Mouse (Mus musculus) naive thymus-derived CD4-positive, alpha-beta T cell, adult 2 months (primary cell): ENCODE data around the gene Lyve1.
"Not testable (repeated sequence)": the region's sequence is repeated elsewhere in the genome, so short reads cannot be mapped to it uniquely, and the experiment has no call there.

Source experiments
- DNase-seq: peaks from one replicate; pipeline ENCODE4 v3.0.0-alpha.2; 2011; ENCODE audit warnings: low read depth

The Lyve1 gene

DNA sequence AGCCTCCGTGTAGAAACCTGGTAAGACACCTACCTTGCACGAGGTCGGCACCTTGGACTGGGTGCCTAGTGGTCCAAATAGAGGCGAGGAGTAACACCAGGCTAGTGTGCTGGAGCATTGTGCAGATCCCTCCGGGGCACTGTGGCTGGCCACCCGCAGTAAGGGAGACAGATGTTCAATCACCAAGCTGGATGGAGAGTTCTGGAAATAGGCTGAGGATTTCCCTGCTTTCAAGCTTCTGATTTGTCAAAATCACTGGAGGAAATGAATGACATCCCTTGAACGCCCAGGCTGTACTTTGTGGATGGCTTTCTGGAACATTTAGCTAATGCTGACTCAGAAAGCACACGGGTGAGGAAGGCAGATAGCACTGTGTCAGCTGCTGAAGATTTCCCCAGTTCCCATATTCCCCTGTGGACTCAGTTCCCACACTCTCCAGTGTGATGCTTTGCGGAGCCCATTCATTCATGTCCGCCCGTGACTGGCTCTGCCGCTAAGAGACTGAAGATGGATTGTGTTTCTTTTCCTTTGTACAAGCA lies at the start of gene Lyve1:
TSS of gene Lyve1 (minus strand) at position 489 of the 539 bp plus-strand sequence.
- no peak for DNase-seq

DNA sequence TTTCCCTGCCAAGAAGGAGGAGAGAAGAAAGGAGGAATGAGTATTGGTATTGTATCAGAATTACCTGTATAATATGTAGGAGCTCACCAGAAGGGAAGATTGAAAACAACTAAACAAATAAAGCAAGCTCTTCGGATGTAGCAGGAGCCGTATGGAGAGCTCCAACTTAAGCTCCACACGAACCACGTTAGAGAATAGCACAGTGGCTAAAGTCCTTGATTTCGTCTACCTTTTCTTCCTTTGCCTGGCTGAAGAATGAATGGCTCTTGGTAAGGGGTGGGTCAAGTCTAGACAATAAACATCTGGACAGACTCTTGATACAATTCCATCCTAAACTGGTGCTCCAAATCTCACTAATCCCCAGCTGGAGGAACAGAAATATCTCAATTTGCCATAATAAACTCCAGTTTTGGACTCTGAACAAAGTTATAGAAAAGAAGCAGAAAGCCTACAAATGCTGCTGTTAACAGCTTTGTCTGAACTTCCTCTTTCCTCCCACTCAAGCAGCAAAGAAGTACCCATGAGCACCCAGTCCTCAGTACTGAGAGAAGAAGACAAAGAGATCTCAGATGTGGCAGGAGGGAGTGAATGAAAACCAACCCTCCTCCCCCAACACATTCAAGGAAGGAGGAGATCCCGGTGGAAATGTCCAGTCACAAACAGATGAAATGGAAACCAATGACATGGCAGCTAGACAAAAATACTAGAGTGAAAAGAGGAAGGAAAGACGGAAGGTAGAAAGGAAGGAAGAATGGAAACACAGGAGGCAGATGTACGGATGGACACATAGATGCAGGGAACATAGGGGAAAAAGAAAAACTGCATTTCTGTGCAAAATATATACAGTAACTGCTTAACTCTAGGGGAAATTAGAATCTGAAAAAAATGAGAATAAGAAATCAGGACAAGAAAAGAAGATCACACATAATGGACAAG lies 45.4 kb upstream of the Lyve1 start:
- peak; percentile 28 for DNase-seq

DNA sequence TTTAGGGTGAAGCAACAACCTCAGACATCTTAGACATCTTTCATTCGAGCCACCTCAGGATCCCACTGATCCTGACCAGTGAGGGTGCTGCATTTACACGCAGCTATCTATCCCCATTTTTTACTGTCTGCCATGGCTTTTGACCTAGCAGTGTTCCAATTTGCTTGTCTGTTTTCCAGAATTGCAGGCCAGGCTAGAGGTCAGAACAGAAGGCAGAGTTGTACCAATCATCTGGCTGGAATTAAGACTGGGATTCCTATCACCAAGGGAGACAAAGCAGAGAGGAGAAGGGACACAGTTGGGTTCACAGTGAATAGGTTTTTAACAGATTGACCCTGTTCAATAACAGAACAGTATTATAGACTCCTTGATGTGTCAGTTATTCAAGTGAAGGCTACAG lies 43.5 kb upstream of the Lyve1 start:
- DNase-seq: no peak

DNA sequence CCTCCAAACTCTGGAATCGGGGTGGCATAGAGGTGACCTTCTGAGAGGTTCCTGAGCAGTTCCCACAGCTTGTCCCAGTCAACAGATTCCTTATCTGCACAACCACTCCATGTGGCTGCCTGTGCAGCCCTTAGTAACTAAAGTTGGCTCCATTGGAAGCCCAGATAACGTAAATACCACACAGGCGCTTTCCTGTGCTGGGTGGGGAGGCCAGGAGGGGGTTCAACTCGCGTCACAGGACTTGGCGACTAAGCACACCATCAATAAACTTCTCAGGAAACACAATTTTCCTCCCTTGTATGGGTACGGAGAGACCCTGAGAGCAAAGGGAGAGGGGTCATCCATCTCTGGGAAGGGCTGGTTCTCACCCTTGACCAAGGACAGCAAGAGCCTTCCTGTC lies 40.2 kb upstream of the Lyve1 start:
- DNase-seq: no peak

DNA sequence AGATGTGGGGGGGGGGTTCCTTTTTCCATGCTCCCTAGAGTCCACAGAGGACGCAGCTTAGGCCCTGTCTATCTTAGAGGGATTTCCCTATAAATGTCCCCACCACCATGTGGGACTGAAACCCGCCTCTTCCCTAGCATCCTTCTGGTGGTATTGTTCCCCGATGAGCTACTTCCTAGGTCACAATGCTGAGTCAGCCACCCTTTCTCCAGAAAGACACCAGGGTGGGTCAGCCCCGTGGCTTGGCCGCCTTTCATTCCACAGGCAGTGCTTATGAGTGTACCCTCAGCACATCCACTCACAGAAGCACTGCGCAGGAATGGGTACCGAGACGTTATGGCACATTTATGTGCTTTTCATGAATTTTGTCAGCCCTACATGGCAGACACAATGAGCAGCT lies 34.2 kb upstream of the Lyve1 start:
- no peak for DNase-seq

DNA sequence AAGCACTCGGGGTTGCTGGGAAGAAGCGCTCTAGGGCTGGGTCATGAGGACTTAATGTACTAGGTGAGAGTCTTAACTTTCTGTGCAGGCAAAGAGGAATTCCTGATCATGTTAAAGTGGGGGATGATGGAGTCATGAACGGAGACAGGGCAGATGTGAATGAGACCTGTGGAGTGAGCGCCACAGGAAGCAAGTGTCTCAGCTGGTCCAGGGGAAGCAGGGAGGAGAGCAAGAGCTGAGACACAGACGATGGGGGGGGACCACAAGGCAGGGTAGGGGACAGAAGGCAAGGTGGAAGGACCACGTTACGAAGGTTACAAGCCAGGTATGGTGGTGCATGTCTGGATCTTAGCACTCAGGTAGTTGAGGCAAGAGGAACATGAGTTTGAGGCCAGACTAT lies 33.4 kb upstream of the Lyve1 start:
- DNase-seq: no peak

DNA sequence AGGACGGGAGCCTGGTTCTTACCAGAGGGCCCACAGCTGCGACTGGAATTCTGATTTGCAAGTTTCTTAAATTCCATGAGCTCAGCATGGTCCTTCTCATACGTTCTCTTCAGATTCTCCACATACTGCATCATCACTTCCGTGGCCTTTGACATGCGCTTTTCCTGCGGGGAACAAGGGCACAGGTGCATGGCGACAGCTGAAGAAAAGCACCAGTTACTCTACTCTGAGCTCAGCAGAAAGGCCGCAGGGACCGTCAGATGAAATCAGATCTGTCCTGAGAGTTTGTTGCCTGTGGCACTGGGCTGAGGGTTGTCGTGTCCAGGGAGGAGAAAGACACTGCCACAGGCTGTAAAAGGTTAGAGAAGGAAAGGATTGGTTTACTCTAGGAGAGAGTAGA lies 32.7 kb upstream of the Lyve1 start:
- DNase-seq: not testable (repeated sequence)

DNA sequence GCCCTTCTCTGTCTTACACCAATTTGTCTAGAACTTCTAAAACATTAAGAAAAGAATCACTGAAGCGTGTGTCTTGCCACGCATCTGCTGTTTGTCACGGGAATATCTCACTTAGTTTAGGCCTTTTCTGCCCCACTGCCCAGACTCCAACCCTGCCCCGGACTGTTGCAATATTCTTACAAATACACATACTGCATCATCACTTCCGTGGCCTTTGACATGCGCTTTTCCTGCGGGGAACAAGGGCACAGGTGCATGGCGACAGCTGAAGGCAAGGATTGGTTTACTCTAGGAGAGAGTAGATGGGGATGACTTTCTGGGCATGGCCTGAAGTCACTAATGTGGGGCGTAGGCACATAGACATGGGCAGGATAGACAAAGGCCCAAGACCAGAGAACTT lies 31.6 kb upstream of the Lyve1 start:
- no peak for DNase-seq

DNA sequence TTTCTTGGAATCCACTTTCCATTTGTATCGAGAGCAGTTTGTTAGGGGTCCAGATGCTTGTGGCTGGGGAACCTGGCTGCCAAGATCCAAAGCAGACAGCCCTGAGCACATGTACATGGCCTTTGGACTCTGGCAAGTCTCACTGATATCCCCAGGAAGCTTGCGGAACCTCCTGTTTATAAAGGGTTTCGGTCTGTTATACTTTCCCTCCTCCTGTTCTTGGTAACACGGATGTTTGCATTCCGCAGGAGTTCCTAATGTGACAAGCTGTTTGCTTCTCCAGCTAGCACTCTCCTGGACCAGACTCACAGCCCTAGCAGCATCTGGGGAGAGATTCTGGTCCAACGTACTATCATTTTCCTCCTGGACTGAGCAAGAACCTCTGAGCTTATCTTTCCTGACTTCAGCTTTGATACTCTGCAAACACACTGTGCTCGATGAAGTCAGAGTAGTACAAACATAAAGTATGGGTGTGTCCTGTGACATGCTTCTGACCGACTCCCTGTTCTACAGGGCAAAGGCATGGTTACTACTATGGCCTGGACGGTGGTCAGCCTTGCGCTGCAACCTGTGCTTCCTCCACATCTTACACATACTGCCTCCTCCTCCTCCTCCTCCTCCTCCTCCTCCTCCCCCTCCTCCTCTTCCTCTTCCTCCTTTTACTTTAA lies 31.0 kb upstream of the Lyve1 start:
- DNase-seq: no peak

DNA sequence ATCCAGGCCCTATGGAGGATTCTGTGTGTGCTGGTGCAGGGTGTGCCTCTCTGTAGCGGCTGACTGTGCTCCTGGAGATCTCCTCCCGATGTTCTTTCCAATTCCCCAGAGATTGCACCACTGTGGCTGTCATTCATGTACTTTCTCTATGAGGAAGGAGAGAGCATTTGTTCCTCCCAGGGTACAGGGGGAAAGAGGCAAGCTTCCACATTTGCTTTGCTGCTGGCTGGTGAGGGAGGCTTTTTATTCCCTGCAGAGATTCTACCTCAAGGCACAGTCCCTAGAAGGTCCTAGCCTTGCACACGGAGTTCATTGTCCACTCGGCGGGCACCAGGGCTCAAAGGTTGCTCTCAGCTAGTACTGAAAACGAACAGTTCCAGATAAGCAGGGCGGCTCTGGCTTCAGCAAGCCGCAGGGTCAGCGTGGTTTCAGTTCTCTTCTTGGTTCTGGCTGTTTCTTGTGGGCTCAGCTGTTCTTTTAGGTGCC lies 28.5 kb upstream of the Lyve1 start:
- DNase-seq: no peak

DNA sequence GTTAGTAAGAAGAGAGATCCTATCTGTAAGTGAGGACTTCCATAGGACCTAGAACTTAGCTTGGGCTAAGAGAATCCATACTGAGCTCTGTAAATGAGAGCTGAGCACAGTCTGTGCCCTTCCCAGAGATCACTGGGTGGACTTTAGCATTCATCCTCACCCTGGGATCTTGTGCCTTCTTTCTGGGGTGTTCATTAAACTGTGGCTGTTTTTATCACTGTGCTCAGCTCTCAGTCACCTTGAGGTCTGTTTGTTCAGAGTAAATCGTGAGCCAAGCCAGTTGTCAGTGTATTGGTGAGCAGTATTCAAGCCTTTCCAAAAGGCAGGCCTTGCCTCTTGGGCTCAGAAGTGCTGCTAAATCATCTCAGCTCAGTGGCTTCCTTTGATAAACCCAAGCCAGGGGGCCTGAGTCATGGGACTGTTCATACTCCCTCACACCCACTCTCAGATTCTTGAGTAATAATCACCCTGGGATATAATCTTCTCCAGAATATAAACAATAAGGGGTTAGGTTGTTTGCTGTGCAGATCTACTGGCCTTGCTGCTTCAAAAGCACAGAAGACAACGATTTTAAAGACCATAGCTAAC lies 18.8 kb upstream of the Lyve1 start:
- DNase-seq: no peak

DNA sequence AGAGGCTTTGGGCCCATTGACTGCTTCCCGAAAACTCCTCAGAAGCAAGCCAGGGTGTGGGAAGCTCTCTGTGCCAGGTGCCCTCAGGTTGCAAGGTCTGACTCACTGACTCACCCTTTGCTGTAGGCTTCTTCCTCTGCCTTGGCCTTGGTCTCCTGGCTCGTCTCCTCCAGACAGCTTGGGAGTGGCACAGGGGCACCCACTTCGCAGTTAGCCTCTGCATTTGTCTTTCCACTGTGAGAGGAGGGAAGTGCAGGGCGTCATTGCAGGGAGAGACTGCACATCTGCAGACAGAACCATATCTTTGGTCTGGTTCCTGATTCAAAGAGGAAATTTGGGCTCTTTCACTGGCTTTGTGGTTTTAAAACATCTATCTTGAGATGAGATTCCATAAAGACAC lies 15.0 kb upstream of the Lyve1 start:
- no peak for DNase-seq

DNA sequence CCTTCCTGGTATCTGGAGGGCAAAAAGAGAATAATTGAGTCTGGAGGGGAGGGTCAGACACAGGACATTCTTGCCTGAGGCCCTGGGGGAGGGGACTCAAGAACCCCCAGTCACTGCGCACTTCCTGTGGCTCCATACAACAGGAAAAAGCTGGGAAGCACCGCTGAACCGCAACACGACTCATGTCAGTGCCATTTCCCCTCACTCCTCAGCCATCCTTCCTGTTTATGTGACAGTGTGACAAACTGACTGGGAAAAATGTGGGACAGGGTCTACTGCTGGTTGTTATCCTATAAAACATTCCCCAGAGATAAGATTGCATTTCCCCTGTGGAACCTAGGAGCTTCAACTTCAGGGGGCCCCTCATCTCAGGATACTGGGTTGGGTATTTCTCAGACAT lies 13.9 kb upstream of the Lyve1 start:
- no peak for DNase-seq

DNA sequence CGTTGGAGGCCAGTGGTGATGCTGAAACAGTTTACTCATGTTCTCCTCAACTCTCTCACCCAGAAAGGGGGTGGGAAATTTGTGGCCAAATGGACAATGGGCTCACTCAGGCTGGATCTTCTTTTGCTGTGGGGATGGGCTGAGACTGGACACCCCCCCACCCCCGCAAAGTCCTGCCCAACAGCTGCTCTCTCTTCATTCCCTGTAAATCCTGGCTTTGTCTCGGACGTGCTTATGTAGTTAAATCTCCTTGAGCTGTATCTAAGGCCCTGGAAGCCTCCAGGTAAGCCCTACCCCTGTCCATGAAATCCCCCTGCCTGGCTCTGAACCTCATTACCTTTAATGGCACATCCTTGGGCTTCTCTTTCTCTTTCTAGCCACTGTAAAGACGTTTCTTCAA lies 5.8 kb upstream of the Lyve1 start:
- DNase-seq: no peak

DNA sequence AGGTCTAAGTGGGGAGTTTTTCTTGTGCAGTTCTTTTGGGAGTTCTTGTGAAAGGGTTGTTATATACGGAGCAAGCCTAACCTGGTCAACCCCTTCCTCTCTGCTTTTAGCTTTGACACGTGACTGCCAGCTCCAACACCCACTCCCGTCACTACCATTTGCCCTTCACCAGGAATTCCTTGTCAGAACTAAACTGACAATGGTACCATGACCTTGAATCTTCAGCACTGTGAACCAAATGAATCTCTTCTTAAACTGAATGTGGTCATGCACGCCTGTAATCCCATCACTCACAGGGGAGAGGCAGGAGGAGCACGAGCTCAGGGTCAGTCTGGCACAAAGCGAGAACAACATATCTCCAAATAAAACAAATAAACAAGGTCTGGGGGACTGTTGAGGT lies 4.1 kb upstream of the Lyve1 start:
- DNase-seq: no peak

DNA sequence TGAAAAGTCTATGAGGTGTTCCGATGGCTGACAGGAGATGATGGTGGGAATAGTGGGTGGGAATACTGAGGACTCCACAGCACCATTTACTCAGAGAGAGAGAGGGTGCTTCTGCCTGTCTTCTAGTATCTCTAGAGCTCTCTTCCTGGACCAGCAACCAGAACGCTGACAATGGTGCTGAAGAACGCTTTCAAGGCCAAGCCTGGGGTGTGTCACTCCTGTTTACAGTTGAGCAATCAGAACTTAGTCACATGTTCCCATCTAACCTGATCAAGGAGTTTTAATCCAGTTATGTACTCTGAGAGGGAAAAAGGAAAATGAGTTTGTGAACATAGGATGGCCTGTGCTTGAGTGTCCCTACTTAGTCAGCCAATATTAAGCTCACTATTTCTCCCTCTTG lies 3.0 kb upstream of the Lyve1 start:
- DNase-seq: no peak

DNA sequence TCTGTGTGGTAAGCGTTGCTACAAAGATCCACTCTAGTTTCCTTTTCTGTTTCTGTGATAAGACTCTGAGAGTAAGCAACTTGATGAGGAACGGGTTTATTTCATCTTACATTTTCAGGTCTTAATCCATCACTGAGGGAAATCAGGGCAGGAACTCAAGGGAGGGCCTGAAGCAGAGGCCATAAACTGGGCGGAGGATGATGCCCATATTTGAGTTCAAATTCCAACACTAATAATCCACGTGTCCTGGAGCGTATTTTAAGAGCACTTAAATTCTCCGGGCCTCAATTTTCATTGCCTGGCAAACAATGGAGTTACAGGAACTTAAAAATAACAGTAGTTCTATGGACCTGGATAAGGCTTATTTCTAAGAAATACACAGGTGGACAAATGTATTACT lies 2.5 kb upstream of the Lyve1 start:
- no peak for DNase-seq

DNA sequence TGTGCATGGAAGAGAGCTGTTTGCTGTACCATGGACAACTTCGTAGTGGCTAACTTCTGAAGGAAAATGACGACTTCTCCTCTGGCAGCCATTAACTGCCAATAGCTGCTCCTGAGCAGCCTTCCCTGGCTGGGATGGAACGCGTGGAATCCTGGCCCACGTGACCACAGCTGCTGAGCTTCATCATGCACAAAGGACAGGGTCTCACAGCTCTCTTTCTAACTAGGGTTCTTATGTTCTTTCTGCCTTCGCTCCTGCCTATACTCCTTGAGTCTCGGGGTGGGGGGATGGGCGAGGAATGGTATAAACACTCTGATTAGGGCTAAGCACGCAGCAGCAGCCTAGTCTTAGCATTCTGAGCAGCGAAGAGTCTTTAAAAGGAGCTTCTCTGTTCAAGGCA lies 2.0 kb upstream of the Lyve1 start:
- DNase-seq: no peak

DNA sequence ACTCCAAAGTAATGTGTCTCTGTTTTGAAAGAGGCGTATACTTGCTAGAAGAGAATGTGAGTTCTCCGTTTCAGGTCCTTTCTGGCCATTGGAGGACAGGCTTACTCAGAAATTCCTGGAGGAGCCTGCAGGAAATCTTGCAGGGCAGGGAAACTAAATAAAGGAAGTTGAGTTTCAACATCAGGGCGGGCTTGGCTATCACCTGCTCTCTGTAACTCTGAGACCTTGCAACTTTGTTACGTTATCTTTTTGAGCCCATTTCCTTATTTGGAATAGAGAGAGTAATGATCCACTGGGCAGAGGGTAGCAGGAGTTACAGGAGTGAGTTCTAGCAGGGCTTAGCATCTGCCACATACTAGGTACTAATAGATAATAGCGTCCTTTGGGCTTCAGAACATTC lies 2.9 kb downstream of the Lyve1 start:
- no peak for DNase-seq

DNA sequence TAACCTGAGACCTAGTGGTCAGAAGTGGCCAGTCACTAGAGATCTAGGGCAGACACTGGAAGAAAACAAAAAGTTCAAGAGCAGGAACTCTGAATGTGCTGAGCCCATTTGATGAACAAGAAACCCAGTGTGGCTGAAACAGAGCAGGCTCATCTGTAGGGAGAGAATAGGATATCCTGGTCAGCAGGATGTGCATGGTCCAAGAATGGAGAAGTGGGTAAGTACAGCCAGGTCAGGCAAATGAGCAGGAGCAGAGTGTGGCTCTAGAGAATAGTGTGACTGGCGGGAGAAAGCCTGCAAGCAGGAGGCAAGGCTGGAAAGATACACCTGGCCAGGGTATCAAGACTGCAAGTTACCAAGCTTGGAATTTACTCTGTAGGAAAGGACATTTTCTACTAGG lies 7.4 kb downstream of the Lyve1 start:
- no peak for DNase-seq

DNA sequence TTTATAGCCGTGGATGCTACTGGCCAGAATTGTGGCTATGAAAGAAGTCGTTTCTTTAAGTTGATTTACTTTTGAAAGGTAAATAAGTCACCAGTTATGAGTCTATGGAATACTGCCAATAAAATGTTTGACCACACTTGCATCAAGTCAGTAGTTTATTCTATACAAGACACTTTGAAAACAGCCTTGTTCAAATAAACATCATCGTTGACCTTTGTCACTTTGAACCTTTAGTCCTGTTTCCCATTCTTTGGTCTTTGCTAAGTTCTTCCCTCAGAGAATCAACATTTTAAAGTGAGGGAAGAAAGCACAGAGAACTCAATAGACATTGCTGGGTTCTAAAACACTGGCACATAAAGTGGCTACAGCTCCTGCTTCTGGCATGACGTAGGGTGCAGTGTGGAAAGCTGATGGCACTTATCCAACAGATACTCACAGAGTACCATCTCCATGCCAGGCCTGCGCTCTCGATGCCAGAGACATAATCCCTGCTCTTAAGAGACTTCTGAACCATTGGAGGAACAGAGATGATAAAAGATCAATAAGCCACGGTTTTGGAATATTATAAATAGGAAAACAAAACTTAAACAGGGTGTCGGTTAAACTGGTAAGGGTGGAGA lies 8.0 kb downstream of the Lyve1 start:
- no peak for DNase-seq

DNA sequence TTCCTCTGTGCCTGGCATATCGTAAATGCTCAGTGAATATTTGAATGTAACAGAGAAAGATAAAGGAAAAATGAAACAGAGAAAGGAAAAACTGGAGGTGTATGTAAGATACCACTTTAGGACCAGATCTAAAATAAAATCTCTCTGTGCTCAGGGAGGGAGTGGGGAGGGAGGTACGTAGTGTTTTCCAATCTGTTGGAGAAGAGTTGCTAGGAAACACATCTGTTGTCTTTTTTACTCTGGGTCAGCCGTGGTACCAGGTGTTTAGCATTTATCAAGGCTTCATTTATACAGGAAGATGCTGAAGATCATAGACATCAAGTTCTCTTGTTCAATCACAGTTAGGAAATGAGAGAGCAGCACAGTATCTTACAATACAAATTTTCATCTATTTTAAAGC lies 8.5 kb downstream of the Lyve1 start:
- DNase-seq: no peak
